Mouse (Mus musculus) hindbrain, embryonic 16.5 days (tissue): Measurements from ENCODE around the gene Tle3. TPM values are rescaled to one million over a fixed set of nuclear protein-coding genes. Genes with fewer than 3 reads are reported as not detected.

Source experiments
- ATAC-seq: fragments of 200-750 bp; cut with Nextera tagmentation; 2 replicates; pipeline ENCODE4 v1.8.0; 2017; ENCODE audit warnings: moderate TSS enrichment, moderate library complexity
- H3K27ac ChIP-seq: fragments of 300-500 bp; sonication (generic); 2 replicates; pipeline ENCODE4 v1.5.1; 2014; ENCODE audit warnings: low read depth, mild to moderate bottlenecking, control low read depth, low read length, moderate library complexity
- H3K27me3 ChIP-seq: fragments of 300-500 bp; sonication (generic); replicated peaks from 2 replicates; pipeline ENCODE4 v1.6.1; 2014; ENCODE audit warnings: low read length; ENCODE audit not compliant: control insufficient read depth, insufficient read depth
- H3K36me3 ChIP-seq: fragments of 300-500 bp; sonication (generic); 2 replicates; pipeline ENCODE4 v1.6.1; 2014; ENCODE audit warnings: mild to moderate bottlenecking, low read length, moderate library complexity, mixed read lengths; ENCODE audit not compliant: control insufficient read depth, insufficient read depth
- H3K4me1 ChIP-seq: fragments of 300-500 bp; sonication (generic); 2 replicates; pipeline ENCODE4 v1.6.1; 2014; ENCODE audit warnings: low read depth, low read length; ENCODE audit not compliant: control insufficient read depth, insufficient read depth
- H3K4me2 ChIP-seq: fragments of 300-500 bp; sonication (generic); 2 replicates; pipeline ENCODE4 v1.6.1; 2014; ENCODE audit warnings: mild to moderate bottlenecking, low read length, control low read depth, moderate library complexity
- H3K4me3 ChIP-seq: fragments of 300-500 bp; sonication (generic); 2 replicates; pipeline ENCODE4 v1.5.1; 2014; ENCODE audit warnings: mild to moderate bottlenecking, low read length, control low read depth, moderate library complexity
- H3K9ac ChIP-seq: fragments of 300-500 bp; sonication (generic); 2 replicates; pipeline ENCODE4 v1.6.1; 2014; ENCODE audit warnings: low read depth, mild to moderate bottlenecking, control low read depth, low read length, moderate library complexity
- H3K9me3 ChIP-seq: fragments of 300-500 bp; sonication (generic); 2 replicates; pipeline ENCODE4 v1.6.1; 2014; ENCODE audit warnings: mild to moderate bottlenecking, low read length, moderate library complexity; ENCODE audit not compliant: control insufficient read depth
- WGBS: fragments of 180-500 bp; shearing (Covaris S2); extraction: QIAGEN DNeasy Blood & Tissue Kit; methylation state at CpG from one replicate; pipeline ENCODE4 v1.1.7; 2014; 5-methylcytosine and 5-hydroxymethylcytosine counted together
- polyA plus RNA-seq: library from polyadenylated mRNA; unstranded; fragments of >200 nt; fragmentation: Nextera tagmentation; extraction: Ambion mirVana; gene quantifications from 2 replicates; pipeline ENCODE4 v1.2.1, GENCODE M21; 2015

Tle3 gene
- polyA plus RNA-seq, 1 experiment from 2014 or later = 19.5 TPM

DNA sequence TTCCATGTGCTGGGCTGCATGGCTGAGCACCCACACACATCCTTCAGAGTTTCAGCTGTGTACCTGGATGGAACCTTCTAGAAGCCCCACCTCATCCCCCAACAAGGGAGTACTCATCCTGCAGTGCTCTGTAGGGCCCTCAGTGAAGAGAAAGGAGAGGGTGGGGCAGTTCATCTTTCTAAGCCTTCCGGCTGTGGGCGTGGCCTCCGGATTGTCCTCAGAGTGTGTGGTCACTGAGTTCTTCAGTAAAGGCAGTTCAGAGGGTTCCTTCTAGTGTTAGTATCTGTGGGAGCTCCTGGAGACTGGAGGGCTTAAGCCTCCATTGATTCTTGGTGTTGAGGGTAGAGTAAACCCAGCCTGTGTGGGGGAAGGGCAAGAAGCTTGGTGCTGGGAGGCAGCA lies 22.9 kb downstream of the Tle3 start:
- Histone ChIP-seq H3K27ac (no peak overlapping the region), H3K4me3 (no peak overlapping the region), H3K9me3 (no peaks in the 10 kb centered on the region), H3K9ac (no peak overlapping the region), H3K4me1 (peaks cover 26% of the 10 kb centered on the region), H3K36me3 (peaks cover 25% of the 10 kb centered on the region), H3K27me3 (peaks cover 2% of the 10 kb centered on the region; the same call in 1 of the 2 replicates), H3K4me2 (no peak overlapping the region)
- no peak for ATAC-seq
- WGBS = 78% methylated on average over 3 of the region's 3 CpGs

DNA sequence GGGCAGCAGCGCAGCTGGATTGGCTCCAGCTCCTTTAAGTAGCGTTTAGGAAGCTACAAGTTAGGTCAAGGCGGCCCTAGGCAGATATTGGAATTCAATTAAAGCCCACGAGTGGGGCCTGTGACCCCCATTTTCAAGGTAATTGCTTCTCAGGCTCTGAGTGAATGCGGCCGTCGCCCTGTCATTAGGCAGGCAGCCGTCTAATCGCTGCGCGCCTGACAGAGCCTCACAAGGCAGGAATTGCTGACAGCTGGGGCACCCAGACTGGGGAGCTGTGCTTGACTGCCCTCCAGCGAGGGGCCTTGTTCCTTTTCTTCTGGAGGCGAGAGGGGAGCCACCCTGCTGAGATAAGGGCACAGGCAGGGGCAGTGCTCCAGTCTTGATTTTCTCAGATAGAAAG lies 24.3 kb downstream of the Tle3 start:
- Histone ChIP-seq H3K27me3 (0 out of 2 replicates have a peak, but pooled peaks cover 2% of the 10 kb centered on the region), H3K9ac (no peak overlapping the region), H3K4me3 (no peak overlapping the region), H3K36me3 (peaks cover 25% of the 10 kb centered on the region), H3K27ac (no peak overlapping the region), H3K4me2 (no peak overlapping the region), H3K9me3 (no peaks in the 10 kb centered on the region), H3K4me1 (peaks cover 28% of the 10 kb centered on the region)
- WGBS = 21% methylated on average over 13 of the region's 13 CpGs
- ATAC-seq = 0 out of 2 replicates have a peak, but pooled peaks have one; percentile 27

DNA sequence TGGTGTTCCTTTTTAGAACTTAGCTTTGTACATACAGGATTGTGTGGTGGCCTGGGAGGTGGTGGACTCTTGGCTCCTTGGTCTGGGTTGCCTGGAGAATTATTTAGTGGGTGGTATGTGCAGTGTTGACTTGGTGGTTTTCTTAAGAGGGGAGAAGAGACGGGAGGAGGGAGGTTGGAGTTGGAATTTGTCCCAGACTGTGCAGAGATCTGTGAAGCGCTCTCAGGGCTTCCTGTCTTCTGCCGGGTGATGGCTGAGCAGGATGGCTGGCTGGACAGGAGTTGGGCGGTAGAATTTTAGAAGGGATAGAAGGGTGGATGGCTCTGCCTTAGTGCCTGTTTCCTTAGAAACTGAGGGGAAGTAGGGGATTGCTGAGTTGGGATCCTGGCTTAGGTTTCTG lies 25.0 kb downstream of the Tle3 start:
- Histone ChIP-seq H3K4me2 (no peak overlapping the region), H3K27me3 (0 out of 2 replicates have a peak, but pooled peaks cover 2% of the 10 kb centered on the region), H3K9ac (no peak overlapping the region), H3K27ac (no peak overlapping the region), H3K36me3 (peaks cover 25% of the 10 kb centered on the region), H3K4me3 (no peak overlapping the region), H3K9me3 (no peaks in the 10 kb centered on the region), H3K4me1 (peaks cover 28% of the 10 kb centered on the region)
- peak; percentile 49 for ATAC-seq
- WGBS = 39% methylated on average over 4 of the region's 4 CpGs

DNA sequence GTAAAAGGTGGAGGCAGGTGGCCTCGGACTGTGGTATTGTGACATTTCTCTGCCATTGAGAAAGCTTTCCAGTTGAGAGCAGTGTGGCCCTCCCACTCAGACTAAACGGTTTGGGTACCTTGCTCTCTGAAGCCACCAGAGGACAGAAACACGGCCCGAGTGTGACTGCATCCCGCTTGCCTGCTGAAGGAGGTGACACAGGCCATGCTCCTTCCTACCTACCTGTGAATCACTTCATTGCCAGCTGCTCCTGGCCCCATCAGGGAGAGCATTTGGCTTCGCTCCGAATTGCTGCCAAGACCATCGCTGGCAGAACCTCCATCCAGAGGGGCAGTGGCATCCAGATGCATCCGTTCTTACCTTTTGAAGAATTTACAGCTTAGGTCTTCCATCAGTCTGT lies 26.0 kb downstream of the Tle3 start:
- 0 out of 2 replicates have a peak, but pooled peaks cover 2% of the 10 kb centered on the region for H3K27me3 ChIP-seq
- peaks cover 30% of the 10 kb centered on the region for H3K4me1 ChIP-seq
- no peak overlapping the region for H3K9ac ChIP-seq
- H3K4me2 ChIP-seq = no peak overlapping the region
- whole genome bisulfite sequencing = 91% methylated on average over 9 of the region's 9 CpGs
- H3K36me3 ChIP-seq = peaks cover 24% of the 10 kb centered on the region
- no peak overlapping the region for H3K4me3 ChIP-seq
- H3K9me3 ChIP-seq = no peaks in the 10 kb centered on the region
- ATAC-seq = no peak
- no peak overlapping the region for H3K27ac ChIP-seq

DNA sequence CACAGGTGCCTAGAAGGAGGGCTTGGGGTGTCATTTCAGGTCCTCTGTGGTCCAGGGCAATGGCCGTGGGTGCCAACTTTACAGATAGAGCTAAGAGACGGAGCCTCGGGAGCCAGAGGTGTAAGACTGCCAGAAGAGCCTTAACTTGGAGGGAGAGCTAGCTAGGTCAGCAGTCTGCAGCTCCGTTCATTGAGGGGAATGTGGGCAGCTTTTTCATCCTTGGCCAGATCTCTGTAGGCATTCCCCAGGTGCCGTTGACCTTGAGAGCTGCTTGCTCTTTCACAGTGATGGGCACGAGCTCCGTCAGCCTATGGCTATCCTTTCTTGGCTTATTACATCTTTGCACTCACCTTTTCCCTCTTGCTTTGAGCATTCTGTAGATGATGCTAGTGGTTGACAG lies 28.0 kb downstream of the Tle3 start:
- H3K4me3 ChIP-seq = no peak overlapping the region
- no peak for ATAC-seq
- no peak overlapping the region for H3K27ac ChIP-seq
- H3K27me3 ChIP-seq = no peaks in the 10 kb centered on the region
- 86% methylated on average over 7 of the region's 7 CpGs for WGBS
- H3K4me2 ChIP-seq = no peak overlapping the region
- H3K36me3 ChIP-seq = peaks cover 5% of the 10 kb centered on the region
- H3K9ac ChIP-seq = no peak overlapping the region
- peaks cover 50% of the 10 kb centered on the region for H3K4me1 ChIP-seq
- H3K9me3 ChIP-seq = no peaks in the 10 kb centered on the region

DNA sequence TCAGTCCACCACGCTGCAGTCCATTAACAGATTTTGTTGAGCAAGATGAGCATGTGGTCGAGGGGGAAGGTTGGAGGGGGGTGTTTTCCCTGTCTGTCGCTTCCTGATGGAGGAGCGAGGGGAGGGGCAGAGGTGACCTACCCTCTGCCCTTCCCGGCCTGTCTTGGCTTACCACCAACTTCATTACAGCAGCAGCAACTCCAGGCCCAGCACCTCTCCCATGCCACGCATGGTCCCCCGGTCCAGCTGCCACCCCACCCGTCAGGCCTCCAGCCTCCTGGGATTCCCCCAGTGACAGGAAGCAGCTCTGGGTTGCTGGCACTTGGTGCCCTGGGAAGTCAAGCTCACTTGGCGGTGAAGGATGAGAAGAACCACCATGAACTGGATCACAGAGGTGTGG lies 29.5 kb downstream of the Tle3 start:
- Histone ChIP-seq H3K27me3 (no peaks in the 10 kb centered on the region), H3K4me2 (no peak overlapping the region), H3K4me1 (peaks cover 58% of the 10 kb centered on the region), H3K4me3 (no peak overlapping the region), H3K9me3 (no peaks in the 10 kb centered on the region), H3K36me3 (peaks cover 7% of the 10 kb centered on the region), H3K9ac (no peak overlapping the region), H3K27ac (no peak overlapping the region)
- ATAC-seq = no peak
- WGBS = 44% methylated on average over 9 of the region's 9 CpGs

DNA sequence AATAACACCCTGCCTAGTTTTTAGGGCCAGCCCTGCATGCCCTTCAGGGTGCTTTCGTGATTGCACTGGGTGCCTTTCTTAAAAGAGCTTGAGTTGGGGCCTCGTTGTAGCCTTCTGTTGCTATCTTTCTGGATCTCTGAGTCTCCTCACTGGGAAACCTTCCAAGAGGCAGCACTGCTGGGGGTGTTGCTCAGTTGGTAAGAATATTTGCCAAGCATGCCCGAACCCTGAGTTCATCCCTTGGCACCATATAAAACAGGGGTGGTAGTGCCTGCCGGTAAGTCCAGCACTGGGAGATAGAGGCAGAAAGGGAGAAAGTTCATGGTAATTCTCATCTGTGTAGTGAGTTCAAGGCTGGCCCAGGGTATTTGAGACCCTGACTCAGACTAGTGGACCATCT lies 30.1 kb downstream of the Tle3 start:
- WGBS = 56% methylated on average over 4 of the region's 4 CpGs
- no peak for ATAC-seq
- Histone ChIP-seq H3K27me3 (no peaks in the 10 kb centered on the region), H3K4me2 (no peak overlapping the region), H3K4me3 (no peak overlapping the region), H3K4me1 (peaks cover 54% of the 10 kb centered on the region), H3K9ac (no peak overlapping the region), H3K9me3 (no peaks in the 10 kb centered on the region), H3K27ac (no peak overlapping the region), H3K36me3 (peaks cover 10% of the 10 kb centered on the region)

DNA sequence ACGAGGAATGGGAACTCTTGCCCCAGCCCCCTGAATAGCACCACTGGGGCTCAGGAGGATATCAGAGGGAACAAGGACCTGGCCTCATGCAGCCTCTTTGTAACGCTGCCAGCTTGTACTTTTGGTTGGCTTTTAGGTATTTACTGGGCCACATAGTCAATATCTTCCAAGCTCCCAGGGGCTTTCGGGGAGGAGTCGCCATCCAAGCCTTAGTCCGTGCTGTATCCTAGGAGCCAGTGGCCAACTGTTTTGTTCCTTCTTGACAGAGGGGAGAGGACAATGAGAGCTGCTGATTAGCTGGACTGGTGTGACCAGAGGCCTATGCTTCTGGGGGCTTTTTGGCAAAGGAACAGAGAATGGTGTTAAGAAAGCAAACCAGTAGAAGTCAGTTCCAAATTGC lies 30.6 kb downstream of the Tle3 start:
- Histone ChIP-seq H3K9me3 (no peaks in the 10 kb centered on the region), H3K36me3 (peaks cover 15% of the 10 kb centered on the region), H3K4me3 (no peak overlapping the region), H3K4me2 (no peak overlapping the region), H3K4me1 (peaks cover 53% of the 10 kb centered on the region), H3K9ac (no peak overlapping the region), H3K27me3 (no peaks in the 10 kb centered on the region), H3K27ac (no peak overlapping the region)
- no peak for ATAC-seq
- WGBS = 36% methylated on average over 5 of the region's 5 CpGs

DNA sequence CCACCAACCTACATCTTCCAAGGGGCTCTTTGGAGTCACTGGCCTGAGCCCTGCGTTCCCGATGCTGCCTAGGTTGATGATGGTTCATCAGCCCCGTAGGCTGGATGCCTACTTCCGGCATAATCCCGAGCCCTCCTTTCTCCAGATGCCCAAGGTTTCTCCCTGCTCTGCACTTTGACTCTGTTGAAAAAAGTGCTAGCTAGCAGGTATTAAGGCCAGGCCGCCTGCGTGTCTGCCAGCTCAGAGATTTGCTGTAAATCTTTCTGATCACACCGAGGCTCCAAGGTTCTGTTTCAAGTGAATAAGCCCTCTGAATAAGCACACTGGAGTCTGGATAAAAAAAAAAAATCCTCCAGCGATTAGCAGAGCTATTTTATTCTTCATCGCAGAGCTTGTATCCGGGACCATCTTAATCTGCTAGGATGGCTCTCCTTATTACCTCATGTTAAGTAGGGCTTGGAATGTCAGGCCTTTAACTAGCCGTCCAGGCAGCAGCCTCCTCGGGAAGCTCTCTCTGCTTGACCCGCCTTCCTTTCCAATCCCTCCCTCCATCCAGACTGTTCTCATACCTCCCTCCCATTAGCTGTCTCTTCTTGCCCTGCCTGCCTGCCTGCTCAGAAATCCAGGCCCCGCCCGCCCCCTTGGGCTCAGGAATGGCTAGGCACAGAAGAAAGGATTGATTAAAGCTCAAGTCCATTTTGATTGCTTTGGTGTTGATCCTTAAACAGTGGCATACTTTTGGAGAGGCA lies 31.9 kb downstream of the Tle3 start:
- Histone ChIP-seq H3K27ac (peak overlapping the region; percentile 78), H3K4me2 (no peak overlapping the region), H3K4me1 (peaks cover 53% of the 10 kb centered on the region), H3K4me3 (no peak overlapping the region), H3K9ac (peak overlapping the region; percentile 32), H3K9me3 (no peaks in the 10 kb centered on the region), H3K27me3 (no peaks in the 10 kb centered on the region), H3K36me3 (peaks cover 20% of the 10 kb centered on the region)
- no peak for ATAC-seq
- 51% methylated on average over 16 of the region's 16 CpGs for WGBS
